Mouse (Mus musculus): ENCODE data around the gene Ksr2. TPM values are rescaled to one million over a fixed set of nuclear protein-coding genes. Genes with fewer than 3 reads are reported as not detected.

The Ksr2 gene
- polyA plus RNA-seq, 1 experiment = 9.1 TPM

DNA sequence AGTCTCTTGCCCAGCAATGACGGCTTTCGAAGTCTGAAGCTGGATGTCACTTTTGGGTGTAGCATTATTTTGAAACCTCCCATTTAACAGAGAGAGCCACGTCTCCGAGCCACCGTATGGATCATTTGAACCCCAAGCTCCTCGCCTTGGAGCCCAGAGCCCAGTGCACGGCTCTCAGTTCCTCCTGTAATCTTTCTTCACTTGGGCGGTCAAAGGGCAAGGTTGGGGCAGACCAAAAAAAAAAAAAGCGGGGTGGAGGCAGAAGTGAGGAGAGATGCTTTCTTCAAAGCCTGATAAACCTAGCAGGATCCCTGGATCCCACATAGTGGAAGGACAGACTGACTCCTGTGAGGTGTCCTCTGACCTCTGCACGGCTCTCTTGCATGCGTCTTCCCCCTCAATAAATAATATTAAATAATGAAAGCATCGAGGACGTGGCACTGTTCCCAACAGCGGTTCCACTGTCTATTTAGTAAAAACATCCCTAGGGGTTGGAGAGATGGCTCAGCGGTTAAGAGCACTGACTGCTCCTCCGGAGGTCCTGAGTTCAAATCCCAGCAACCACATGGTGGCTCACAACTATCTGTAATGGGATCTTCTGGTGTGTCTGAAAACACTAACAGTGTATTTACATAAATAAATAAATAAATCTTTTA is 75.0 kb downstream of the Ksr2 start:
- TF ChIP-seq POLR2A (IDR thresholded peaks at IDR 0.05; ENCODE audit: extremely low read depth, insufficient read depth, low read length) (no peak), CTCF (IDR thresholded peaks at IDR 0.05; ENCODE audit: extremely low read depth, insufficient read depth, low read length) (no peak)

DNA sequence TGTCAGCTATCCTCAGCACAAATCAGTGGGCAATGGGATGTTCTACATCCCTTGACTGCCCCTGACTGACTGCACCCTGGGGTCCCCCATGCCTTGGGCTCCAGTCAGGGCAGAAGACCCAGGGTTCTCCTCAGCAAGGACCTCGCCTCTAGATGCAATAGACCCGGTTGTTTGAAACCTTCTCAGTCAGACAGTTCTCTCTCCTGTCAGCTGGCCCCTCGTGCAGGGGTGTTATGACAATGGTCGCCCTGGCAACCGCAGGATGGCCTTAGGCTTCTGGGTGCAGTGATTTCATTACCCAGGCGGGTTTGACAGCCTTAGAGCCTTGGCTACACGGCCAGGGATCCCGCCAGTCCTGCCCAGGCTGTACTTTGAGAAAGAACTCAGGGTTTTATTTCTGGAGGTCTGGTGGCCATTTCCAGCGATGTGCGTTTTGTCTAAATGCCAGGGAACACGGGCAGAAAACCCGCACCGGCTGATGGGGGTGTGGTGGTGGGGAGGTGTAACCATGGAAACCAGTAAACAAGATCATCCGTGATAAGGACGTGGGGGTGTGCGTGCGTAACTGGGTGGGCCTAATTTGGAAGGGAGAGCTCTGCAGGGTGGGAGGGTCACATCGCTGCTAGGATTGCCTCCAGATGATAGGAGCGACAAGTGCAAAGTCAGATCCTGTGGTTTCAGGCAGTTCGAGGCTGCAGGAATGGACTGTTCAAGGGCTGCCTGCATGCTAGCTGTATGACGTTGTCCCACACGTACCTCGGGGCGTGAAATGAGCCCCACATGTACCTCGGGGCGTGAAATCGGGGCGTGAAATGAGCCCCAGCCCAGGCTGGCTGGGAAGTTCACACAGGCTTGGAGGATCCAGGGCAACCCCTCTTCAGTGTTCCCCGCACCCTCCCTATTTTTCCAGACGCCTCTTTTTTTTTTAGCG is 79.4 kb downstream of the Ksr2 start:
- peak overlapping the region; percentile 16 for H3K4me3 ChIP-seq (ENCODE audit: insufficient read depth, low read length)
- peak overlapping the region; percentile 11; the same call in 1 of the 2 replicates for H3K27ac ChIP-seq (ENCODE audit: insufficient read depth, low read length)

More for the DNA sequence above, 75.0 kb downstream of the Ksr2 start:
- Histone ChIP-seq H3K4me1 (ENCODE audit: control insufficient read depth, insufficient read depth, low read length) (no peaks in the 10 kb centered on the region), H3K4me3 (ENCODE audit: insufficient read depth, low read length) (no peak overlapping the region), H3K27ac (ENCODE audit: insufficient read depth, low read length) (no peak overlapping the region)

DNA sequence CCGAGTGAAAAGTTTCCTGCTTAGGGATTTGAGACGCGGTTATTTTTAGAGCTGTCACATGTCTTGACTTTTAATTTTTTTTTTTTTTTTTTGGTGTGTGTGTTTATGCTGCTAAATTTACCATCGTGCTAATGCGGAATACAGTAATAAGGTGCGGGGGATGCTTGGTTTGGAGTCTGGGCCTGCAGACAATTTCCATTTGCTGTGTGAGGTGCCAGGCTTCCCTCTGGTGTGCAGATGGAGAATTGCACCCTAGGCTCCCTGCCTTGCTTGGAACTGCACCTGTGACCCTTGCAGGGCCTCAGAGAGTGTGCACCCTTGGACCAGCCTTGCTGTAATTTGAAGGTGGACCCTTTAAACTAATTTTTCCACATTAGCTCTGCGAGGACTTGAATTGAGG is 80.1 kb downstream of the Ksr2 start:
- H3K27ac ChIP-seq (ENCODE audit: insufficient read depth, low read length) = no peak overlapping the region
- TF ChIP-seq POLR2A (IDR thresholded peaks at IDR 0.05; ENCODE audit: extremely low read depth, insufficient read depth, low read length) (no peak), CTCF (IDR thresholded peaks at IDR 0.05; ENCODE audit: extremely low read depth, insufficient read depth, low read length) (peak; percentile 93)
- H3K4me3 ChIP-seq (ENCODE audit: insufficient read depth, low read length) = no peak overlapping the region; the same call in 1 of the 2 replicates
- H3K4me1 ChIP-seq (ENCODE audit: control insufficient read depth, insufficient read depth, low read length) = no peaks in the 10 kb centered on the region

More for the DNA sequence above, 79.4 kb downstream of the Ksr2 start:
- TF ChIP-seq POLR2A (IDR thresholded peaks at IDR 0.05; ENCODE audit: extremely low read depth, insufficient read depth, low read length) (0 out of 2 replicates have a peak, but pooled peaks have one; percentile 17), CTCF (IDR thresholded peaks at IDR 0.05; ENCODE audit: extremely low read depth, insufficient read depth, low read length) (no peak)
- no peaks in the 10 kb centered on the region for H3K4me1 ChIP-seq (ENCODE audit: control insufficient read depth, insufficient read depth, low read length)

DNA sequence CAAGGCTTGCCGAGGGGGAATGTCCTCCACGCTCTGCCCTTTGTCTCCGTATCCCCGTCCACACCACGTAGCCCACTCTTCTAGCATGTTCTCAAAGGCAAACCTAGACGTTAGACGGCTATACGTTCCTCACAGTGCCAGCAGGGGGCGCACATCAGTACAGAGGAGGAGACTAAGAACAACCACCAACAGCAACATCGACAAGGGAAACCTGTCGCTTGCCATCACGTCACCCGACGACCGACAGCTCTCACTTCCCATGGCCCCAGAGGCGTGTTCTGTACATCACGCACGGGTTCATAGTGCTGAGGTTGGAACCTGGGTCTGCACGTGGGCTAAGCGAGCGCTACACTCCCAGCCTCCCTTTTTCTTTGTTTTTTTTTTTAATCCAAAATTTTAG is 83.3 kb downstream of the Ksr2 start:
- no peak overlapping the region for H3K27ac ChIP-seq (ENCODE audit: insufficient read depth, low read length)
- no peaks in the 10 kb centered on the region for H3K4me1 ChIP-seq (ENCODE audit: control insufficient read depth, insufficient read depth, low read length)
- TF ChIP-seq POLR2A (IDR thresholded peaks at IDR 0.05; ENCODE audit: extremely low read depth, insufficient read depth, low read length) (no peak), CTCF (IDR thresholded peaks at IDR 0.05; ENCODE audit: extremely low read depth, insufficient read depth, low read length) (peak; percentile 46)
- H3K4me3 ChIP-seq (ENCODE audit: insufficient read depth, low read length) = no peak overlapping the region

DNA sequence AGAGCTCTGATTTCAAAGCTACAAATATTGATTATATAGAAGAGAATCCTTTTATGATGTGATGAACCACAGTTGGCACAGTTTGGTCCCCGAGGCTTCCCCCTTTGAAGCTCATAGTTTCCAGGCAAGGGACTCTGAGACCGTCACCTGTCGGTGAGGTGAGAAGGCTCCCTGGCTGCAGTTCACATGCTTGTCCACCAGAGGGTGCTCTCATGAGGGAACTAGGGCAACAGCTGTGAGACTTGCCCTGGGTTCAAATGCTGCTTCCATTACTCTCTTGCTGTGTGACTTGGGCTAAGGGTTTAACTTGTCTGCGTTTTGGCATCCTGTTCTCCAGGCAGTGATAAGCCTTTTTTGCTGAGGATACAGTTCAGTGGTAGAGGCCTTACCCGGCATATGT is 88.8 kb downstream of the Ksr2 start:
- Histone ChIP-seq H3K4me3 (ENCODE audit: insufficient read depth, low read length) (no peak overlapping the region), H3K27ac (ENCODE audit: insufficient read depth, low read length) (no peak overlapping the region), H3K4me1 (ENCODE audit: control insufficient read depth, insufficient read depth, low read length) (no peaks in the 10 kb centered on the region)
- TF ChIP-seq CTCF (IDR thresholded peaks at IDR 0.05; ENCODE audit: extremely low read depth, insufficient read depth, low read length) (peak; percentile 71), POLR2A (IDR thresholded peaks at IDR 0.05; ENCODE audit: extremely low read depth, insufficient read depth, low read length) (no peak)

DNA sequence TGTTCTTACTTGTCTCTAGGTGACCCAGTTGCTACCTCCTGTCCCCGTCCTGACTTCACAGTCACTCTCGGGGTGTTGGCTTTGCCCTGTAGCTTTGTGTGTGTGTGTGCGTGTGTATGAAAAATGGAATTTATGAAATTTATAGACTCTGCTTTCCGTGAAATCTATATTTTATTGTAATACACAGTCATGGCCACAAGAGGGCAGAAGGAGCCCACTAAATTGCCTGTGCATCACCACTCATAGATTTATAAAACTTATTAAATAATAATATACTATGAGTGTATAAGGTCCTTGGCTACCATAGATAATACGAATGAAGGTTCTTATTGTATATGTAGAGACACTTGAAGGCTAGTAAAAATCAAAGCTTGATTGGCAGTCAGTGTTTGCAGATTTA is 90.6 kb downstream of the Ksr2 start:
- TF ChIP-seq CTCF (IDR thresholded peaks at IDR 0.05; ENCODE audit: extremely low read depth, insufficient read depth, low read length) = no peak; the same call in 1 of the 2 replicates
- TF ChIP-seq POLR2A (IDR thresholded peaks at IDR 0.05; ENCODE audit: extremely low read depth, insufficient read depth, low read length) = no peak
- no peak overlapping the region for H3K4me3 ChIP-seq (ENCODE audit: insufficient read depth, low read length)
- 0 out of 2 replicates have a peak, but pooled peaks cover 1% of the 10 kb centered on the region for H3K4me1 ChIP-seq (ENCODE audit: control insufficient read depth, insufficient read depth, low read length)
- H3K27ac ChIP-seq (ENCODE audit: insufficient read depth, low read length) = no peak overlapping the region

DNA sequence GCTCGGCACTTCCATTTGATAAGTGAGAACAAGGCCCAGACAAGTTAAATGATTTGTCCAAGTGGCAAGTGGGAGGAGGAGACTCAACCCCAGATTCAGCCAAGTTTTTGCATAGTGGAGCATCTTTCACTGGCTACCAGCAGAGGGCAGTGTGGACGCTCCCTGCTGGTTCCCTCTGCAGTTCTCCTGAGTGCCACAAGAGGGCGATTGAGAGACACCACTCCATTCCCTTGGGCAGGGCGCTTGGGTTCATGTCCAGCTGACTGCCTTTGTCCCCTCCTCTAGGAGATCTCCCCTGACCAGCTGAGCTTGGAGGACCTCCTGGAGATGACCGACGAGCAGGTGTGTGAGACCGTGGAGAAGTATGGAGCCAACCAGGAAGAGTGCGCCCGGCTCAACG is 91.4 kb downstream of the Ksr2 start:
- TF ChIP-seq POLR2A (IDR thresholded peaks at IDR 0.05; ENCODE audit: extremely low read depth, insufficient read depth, low read length) (no peak), CTCF (IDR thresholded peaks at IDR 0.05; ENCODE audit: extremely low read depth, insufficient read depth, low read length) (peak; percentile 99)
- H3K4me3 ChIP-seq (ENCODE audit: insufficient read depth, low read length) = no peak overlapping the region
- H3K27ac ChIP-seq (ENCODE audit: insufficient read depth, low read length) = no peak overlapping the region
- 0 out of 2 replicates have a peak, but pooled peaks cover 1% of the 10 kb centered on the region for H3K4me1 ChIP-seq (ENCODE audit: control insufficient read depth, insufficient read depth, low read length)

DNA sequence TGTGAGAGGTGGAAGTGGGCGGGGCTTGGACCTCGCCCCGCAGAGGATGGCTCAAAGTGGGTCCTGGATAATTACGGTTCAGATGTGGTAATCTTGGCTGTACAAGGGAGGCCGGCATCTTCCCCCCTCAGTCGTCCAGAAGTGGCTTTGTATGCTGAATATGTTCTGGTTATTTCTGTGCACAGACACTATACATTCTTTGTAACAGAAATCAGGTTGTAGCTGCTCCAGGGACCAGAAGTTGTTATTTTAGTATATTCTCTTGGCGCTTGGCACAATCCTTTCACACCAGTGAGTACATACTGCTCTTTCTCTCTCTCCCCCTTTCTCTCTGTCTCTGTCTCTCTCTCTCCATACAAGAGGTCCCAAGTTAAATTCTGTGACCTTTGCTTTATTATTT is 92.0 kb downstream of the Ksr2 start:
- no peak overlapping the region for H3K4me3 ChIP-seq (ENCODE audit: insufficient read depth, low read length)
- TF ChIP-seq POLR2A (IDR thresholded peaks at IDR 0.05; ENCODE audit: extremely low read depth, insufficient read depth, low read length) (no peak), CTCF (IDR thresholded peaks at IDR 0.05; ENCODE audit: extremely low read depth, insufficient read depth, low read length) (no peak)
- no peak overlapping the region for H3K27ac ChIP-seq (ENCODE audit: insufficient read depth, low read length)
- H3K4me1 ChIP-seq (ENCODE audit: control insufficient read depth, insufficient read depth, low read length) = 0 out of 2 replicates have a peak, but pooled peaks cover 1% of the 10 kb centered on the region

DNA sequence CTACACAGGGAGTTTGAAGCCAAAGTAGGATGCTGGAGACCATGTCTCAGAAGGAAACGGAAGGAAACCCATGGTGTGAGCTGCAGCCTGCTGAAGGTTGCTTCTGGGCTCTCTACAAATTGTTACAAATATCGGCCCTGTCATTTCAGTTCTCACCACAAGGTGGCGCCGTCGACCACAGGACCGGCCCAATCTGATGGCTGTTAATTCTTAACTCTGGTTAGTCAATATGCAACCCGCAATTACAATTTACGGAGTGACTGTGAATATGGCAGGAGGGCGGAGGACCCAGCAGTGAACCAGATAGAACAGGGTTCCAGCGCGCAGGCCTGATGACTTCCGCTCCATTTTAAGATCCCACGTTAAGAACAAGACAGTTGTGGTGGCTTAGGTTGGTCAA is 92.6 kb downstream of the Ksr2 start:
- no peak overlapping the region for H3K4me3 ChIP-seq (ENCODE audit: insufficient read depth, low read length)
- H3K4me1 ChIP-seq (ENCODE audit: control insufficient read depth, insufficient read depth, low read length) = 0 out of 2 replicates have a peak, but pooled peaks cover 1% of the 10 kb centered on the region
- TF ChIP-seq POLR2A (IDR thresholded peaks at IDR 0.05; ENCODE audit: extremely low read depth, insufficient read depth, low read length) (no peak), CTCF (IDR thresholded peaks at IDR 0.05; ENCODE audit: extremely low read depth, insufficient read depth, low read length) (peak; percentile 71)
- H3K27ac ChIP-seq (ENCODE audit: insufficient read depth, low read length) = no peak overlapping the region
